Mouse (Mus musculus) left cerebral cortex, postnatal 14 days (tissue): ENCODE data around the gene Dock1. TPM values are rescaled to one million over a fixed set of nuclear protein-coding genes. Genes with fewer than 3 reads are reported as not detected.

ENCODE experiments used
- DNase-seq, 2 experiments: peaks; one replicate each; pipeline ENCODE4 v3.0.0; 2021 to 2022; ENCODE audit warnings: low spot score in 2 of 2, mixed read lengths in 1 of 2
- intact Hi-C: fragments of 180-260 bp; cut with DNase I; formaldehyde crosslinking; loops from one replicate; pipeline ENCODE4 v1.15.1; 2025
- total RNA-seq, 2 experiments: library from RNA; stranded (reverse); gene quantifications; 2 replicates each; pipeline ENCODE4 v1.2.3; 2021

The Dock1 gene
- total RNA-seq, 2 experiments from 2014 or later: 19.3 to 21.5 TPM

GRCm38 (mm10) chr7:134800079-134800478, 129.6 kb downstream of the Dock1 start:
- DNase-seq: peak; percentile 22 to 25
- intact Hi-C loops: no loop called here

GRCm38 (mm10) chr7:134804422-134804821, 134.0 kb downstream of the Dock1 start:
- no peak for DNase-seq
- intact Hi-C loops: no loop called here

- intact Hi-C loops: no loop called here
- DNase-seq: no peak
Observed at GRCm38 (mm10) chr7:134806799-134807198, 136.3 kb downstream of the Dock1 start.

- DNase-seq: no peak
- intact Hi-C loops: no loop called here
Observed at GRCm38 (mm10) chr7:134808406-134808805, 138.0 kb downstream of the Dock1 start.

GRCm38 (mm10) chr7:134809241-134809975, 139.0 kb downstream of the Dock1 start:
- peak in 1 of 2 experiments; percentile 17 for DNase-seq
- intact Hi-C loops: no loop called here

- intact Hi-C loops: no loop called here
- no peak for DNase-seq
Observed at GRCm38 (mm10) chr7:134818471-134818870, 148.0 kb downstream of the Dock1 start.

GRCm38 (mm10) chr7:134821264-134821663, 150.8 kb downstream of the Dock1 start:
- no peak for DNase-seq
- intact Hi-C loops: no loop called here

GRCm38 (mm10) chr7:134822006-134822405, 151.6 kb downstream of the Dock1 start:
- intact Hi-C loops: no loop called here
- DNase-seq: no peak

- DNase-seq: no peak
- intact Hi-C loops: no loop called here
Observed at GRCm38 (mm10) chr7:134823891-134824290, 153.4 kb downstream of the Dock1 start.

GRCm38 (mm10) chr7:134840066-134840465, 169.6 kb downstream of the Dock1 start:
- no peak for DNase-seq
- intact Hi-C loops: no loop called here

- no peak for DNase-seq
- intact Hi-C loops: no loop called here
Observed at GRCm38 (mm10) chr7:134842751-134843150, 172.3 kb downstream of the Dock1 start.

- intact Hi-C loops: no loop called here
- no peak for DNase-seq
Observed at GRCm38 (mm10) chr7:134862000-134862399, 191.5 kb downstream of the Dock1 start.

GRCm38 (mm10) chr7:134864175-134864574, 193.7 kb downstream of the Dock1 start:
- intact Hi-C loops: no loop called here
- peak; percentile 9 to 28 for DNase-seq

GRCm38 (mm10) chr7:134872511-134872910, 202.1 kb downstream of the Dock1 start:
- intact Hi-C loops: no loop called here
- DNase-seq: no peak

GRCm38 (mm10) chr7:134872981-134873380, 202.5 kb downstream of the Dock1 start:
- DNase-seq: no peak
- intact Hi-C loops: no loop called here

GRCm38 (mm10) chr7:134878985-134879384, 208.5 kb downstream of the Dock1 start:
- intact Hi-C loops: no loop called here
- DNase-seq: no peak

- intact Hi-C loops: no loop called here
- no peak for DNase-seq
Observed at GRCm38 (mm10) chr7:134880431-134880830, 210.0 kb downstream of the Dock1 start.

- no peak for DNase-seq
- intact Hi-C loops: no loop called here
Observed at GRCm38 (mm10) chr7:134883516-134883915, 213.1 kb downstream of the Dock1 start.

- DNase-seq: no peak
- intact Hi-C loops: no loop called here
Observed at GRCm38 (mm10) chr7:134892449-134892871, 222.0 kb downstream of the Dock1 start.

- peak; percentile 10 to 12 for DNase-seq
- intact Hi-C loops: no loop called here
Observed at GRCm38 (mm10) chr7:134892972-134893371, 222.5 kb downstream of the Dock1 start.

GRCm38 (mm10) chr7:134894604-134895003, 224.2 kb downstream of the Dock1 start:
- intact Hi-C loops: no loop called here
- DNase-seq: no peak
